Mouse (Mus musculus) kidney, adult 11 months (tissue): Measurements from ENCODE around the gene Mchr1.

Source experiments
- DNase-seq: peaks from one replicate; pipeline ENCODE4 v3.0.0; 2022

The Mchr1 gene

DNA sequence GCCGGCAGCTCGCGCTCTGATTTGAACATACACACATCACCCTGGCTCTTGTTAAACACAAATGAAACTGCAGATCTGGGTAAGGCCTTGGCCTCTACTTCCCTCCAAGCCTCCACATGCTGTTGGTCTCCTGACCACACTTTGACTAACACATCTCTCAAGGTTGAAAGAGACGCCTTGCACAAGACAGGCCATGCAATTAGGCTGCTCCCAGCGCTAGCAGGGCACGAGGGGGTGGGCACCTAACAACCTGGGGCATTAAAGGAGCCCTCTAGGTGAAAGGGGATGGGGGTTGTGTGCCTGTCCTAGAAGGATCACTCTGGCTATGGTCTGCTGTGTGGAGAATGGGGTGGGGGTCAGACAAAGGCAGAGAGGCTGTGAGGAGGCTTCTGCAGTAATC is 43.4 kb downstream of the Mchr1 start:
- no peak for DNase-seq

DNA sequence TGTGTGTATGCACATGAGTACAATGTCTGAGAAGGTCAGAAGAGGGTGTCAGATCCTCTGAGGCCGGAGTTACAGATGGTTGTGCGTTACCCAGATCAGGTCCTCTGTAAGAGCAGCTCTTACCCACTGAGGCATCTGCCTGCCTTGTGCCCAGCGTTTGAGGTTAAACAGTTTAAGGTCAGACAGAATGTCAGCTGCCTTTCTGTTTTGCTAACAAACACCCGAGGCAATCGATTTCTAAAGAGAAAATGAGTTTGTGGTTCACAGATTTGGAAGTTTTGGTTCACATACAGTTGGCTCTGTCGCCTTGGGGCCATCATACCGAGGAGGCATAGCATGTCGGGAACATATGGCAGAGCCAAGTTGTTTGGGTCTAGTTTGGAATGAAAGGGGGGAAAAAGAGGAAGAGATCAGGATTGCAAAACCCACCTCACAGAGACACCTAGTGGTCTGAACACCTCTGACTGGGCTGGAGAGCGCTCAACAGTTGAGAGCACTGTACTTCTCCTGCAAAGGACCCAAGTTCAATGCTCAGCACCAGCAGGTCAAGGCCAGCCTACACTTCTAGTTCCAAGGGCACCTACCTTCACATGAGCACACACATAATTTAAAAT is 48.9 kb downstream of the Mchr1 start:
- no peak for DNase-seq
